Mouse (Mus musculus): ENCODE measurements at regions not wholly inside any gene's neighbourhood (a gene's known extent, or its start where the extent isn't known, plus 50 kb on each side); places are given as distances from the start of the nearest gene placed in this dataset.

GRCm38 (mm10) chr14:76681581-76682377 lies 125.1 kb upstream of the Serp2 start:
- in situ Hi-C loops (cut with MseI, MboI), result no loop called here

GRCm38 (mm10) chr14:76678512-76679134 lies 121.9 kb upstream of the Serp2 start:
- in situ Hi-C loops (cut with MseI, MboI), result loop anchor here in 1 of 2 experiments (5.0 kb wide), 1 partner anchor 51 kb away; no protein-coding TSS in a partner anchor

- in situ Hi-C loops (cut with MseI, MboI), result loop anchor here in 1 of 2 experiments (5.0 kb wide), 1 partner anchor 48 kb away; no protein-coding TSS in a partner anchor
Observed at GRCm38 (mm10) chr14:76674949-76675348, 118.3 kb upstream of the Serp2 start.

- in situ Hi-C loops (cut with MseI, MboI), result no loop called here
Observed at GRCm38 (mm10) chr14:76673671-76674331, 117.1 kb upstream of the Serp2 start.

- in situ Hi-C loops (cut with MseI, MboI), result no loop called here
Observed at GRCm38 (mm10) chr14:76672899-76673298, 116.2 kb upstream of the Serp2 start.

- in situ Hi-C loops (cut with MseI, MboI), result no loop called here
Observed at GRCm38 (mm10) chr14:76672442-76672841, 115.8 kb upstream of the Serp2 start.

- in situ Hi-C loops (cut with MseI, MboI), result no loop called here
Observed at GRCm38 (mm10) chr14:76671023-76671422, 114.3 kb upstream of the Serp2 start.

- in situ Hi-C loops (cut with MseI, MboI), result no loop called here
Observed at GRCm38 (mm10) chr14:76665754-76666371, 109.2 kb upstream of the Serp2 start.

GRCm38 (mm10) chr14:76664586-76665508 lies 108.2 kb upstream of the Serp2 start:
- in situ Hi-C loops (cut with MseI, MboI), result no loop called here

GRCm38 (mm10) chr14:76663816-76664215 lies 107.1 kb upstream of the Serp2 start:
- in situ Hi-C loops (cut with MseI, MboI), result no loop called here

GRCm38 (mm10) chr14:76662871-76663270 lies 106.2 kb upstream of the Serp2 start:
- in situ Hi-C loops (cut with MseI, MboI), result no loop called here

GRCm38 (mm10) chr14:76660906-76661305 lies 104.2 kb upstream of the Serp2 start:
- in situ Hi-C loops (cut with MseI, MboI), result no loop called here

- in situ Hi-C loops (cut with MseI, MboI), result no loop called here
Observed at GRCm38 (mm10) chr14:76658952-76659502, 102.3 kb upstream of the Serp2 start.

GRCm38 (mm10) chr14:76657784-76658610 lies 101.3 kb upstream of the Serp2 start:
- in situ Hi-C loops (cut with MseI, MboI), result no loop called here

- in situ Hi-C loops (cut with MseI, MboI), result no loop called here
Observed at GRCm38 (mm10) chr14:76657375-76657774, 100.7 kb upstream of the Serp2 start.

GRCm38 (mm10) chr14:76652356-76653126 lies 95.9 kb upstream of the Serp2 start:
- in situ Hi-C loops (cut with MseI, MboI), result no loop called here

GRCm38 (mm10) chr14:76651096-76651495 lies 94.4 kb upstream of the Serp2 start:
- in situ Hi-C loops (cut with MseI, MboI), result no loop called here

GRCm38 (mm10) chr14:76649927-76650326 lies 93.2 kb upstream of the Serp2 start:
- in situ Hi-C loops (cut with MseI, MboI), result no loop called here

GRCm38 (mm10) chr14:76644716-76645115 lies 88.0 kb upstream of the Serp2 start:
- in situ Hi-C loops (cut with MseI, MboI), result no loop called here

Measured in mouse trophoblast stem cell (cell line).